Mouse (Mus musculus): ENCODE data around the gene Tmem52.
"Not testable (repeated sequence)": the region's sequence is repeated elsewhere in the genome, so short reads cannot be mapped to it uniquely, and the experiment has no call there.

Gene Tmem52

GRCm38 (mm10) chr4:155468952-155469351, at the start of gene Tmem52:
TSS of gene Tmem52 (plus strand) at chr4:155469114.
- DNase-seq (ENCODE audit: low spot score in 2 of 2), result no peak

GRCm38 (mm10) chr4:155420137-155420536, 48.8 kb upstream of the Tmem52 start:
- no peak for DNase-seq (ENCODE audit: low spot score in 2 of 2)

- not testable (repeated sequence) for DNase-seq (ENCODE audit: low spot score in 2 of 2)
These were observed 47.2 kb upstream of the Tmem52 start for GRCm38 (mm10) chr4:155421412-155422370.

GRCm38 (mm10) chr4:155423988-155424387, 44.9 kb upstream of the Tmem52 start:
- no peak for DNase-seq (ENCODE audit: low spot score in 2 of 2)

GRCm38 (mm10) chr4:155426272-155426671, 42.6 kb upstream of the Tmem52 start:
- DNase-seq (ENCODE audit: low spot score in 2 of 2), result no peak

GRCm38 (mm10) chr4:155428442-155428841, 40.5 kb upstream of the Tmem52 start:
- no peak for DNase-seq (ENCODE audit: low spot score in 2 of 2)

- DNase-seq (ENCODE audit: low spot score in 2 of 2), result no peak
These were observed 39.7 kb upstream of the Tmem52 start for GRCm38 (mm10) chr4:155429202-155429601.

- no peak for DNase-seq (ENCODE audit: low spot score in 2 of 2)
These were observed 36.6 kb upstream of the Tmem52 start for GRCm38 (mm10) chr4:155432358-155432757.

GRCm38 (mm10) chr4:155433993-155434392, 34.9 kb upstream of the Tmem52 start:
- DNase-seq (ENCODE audit: low spot score in 2 of 2), result no peak

GRCm38 (mm10) chr4:155442808-155443207, 26.1 kb upstream of the Tmem52 start:
- DNase-seq (ENCODE audit: low spot score in 2 of 2), result no peak

GRCm38 (mm10) chr4:155451597-155451996, 17.3 kb upstream of the Tmem52 start:
- DNase-seq (ENCODE audit: low spot score in 2 of 2), result no peak

- no peak for DNase-seq (ENCODE audit: low spot score in 2 of 2)
These were observed 10.3 kb upstream of the Tmem52 start for GRCm38 (mm10) chr4:155458575-155458974.

GRCm38 (mm10) chr4:155463050-155463449, 5.9 kb upstream of the Tmem52 start:
- no peak for DNase-seq (ENCODE audit: low spot score in 2 of 2)

- no peak for DNase-seq (ENCODE audit: low spot score in 2 of 2)
These were observed 5.3 kb upstream of the Tmem52 start for GRCm38 (mm10) chr4:155463611-155464010.

GRCm38 (mm10) chr4:155464061-155464460, 4.9 kb upstream of the Tmem52 start:
- no peak for DNase-seq (ENCODE audit: low spot score in 2 of 2)

- no peak for DNase-seq (ENCODE audit: low spot score in 2 of 2)
These were observed 3.3 kb upstream of the Tmem52 start for GRCm38 (mm10) chr4:155465607-155466006.

GRCm38 (mm10) chr4:155466080-155466479, 2.8 kb upstream of the Tmem52 start:
- no peak for DNase-seq (ENCODE audit: low spot score in 2 of 2)

- no peak for DNase-seq (ENCODE audit: low spot score in 2 of 2)
These were observed 1.5 kb upstream of the Tmem52 start for GRCm38 (mm10) chr4:155467237-155468010.

GRCm38 (mm10) chr4:155469590-155470262, 812 bp downstream of the Tmem52 start:
- DNase-seq (ENCODE audit: low spot score in 2 of 2), result no peak

GRCm38 (mm10) chr4:155470263-155470953, 1.5 kb downstream of the Tmem52 start:
- DNase-seq (ENCODE audit: low spot score in 2 of 2), result no peak

- no peak for DNase-seq (ENCODE audit: low spot score in 2 of 2)
These were observed 2.1 kb downstream of the Tmem52 start for GRCm38 (mm10) chr4:155470997-155471396.

Data from spleen, postnatal 36 days (tissue).